Comparison of ENCODE assay signal across 16 mouse cellular contexts in the genomic region with DNA sequence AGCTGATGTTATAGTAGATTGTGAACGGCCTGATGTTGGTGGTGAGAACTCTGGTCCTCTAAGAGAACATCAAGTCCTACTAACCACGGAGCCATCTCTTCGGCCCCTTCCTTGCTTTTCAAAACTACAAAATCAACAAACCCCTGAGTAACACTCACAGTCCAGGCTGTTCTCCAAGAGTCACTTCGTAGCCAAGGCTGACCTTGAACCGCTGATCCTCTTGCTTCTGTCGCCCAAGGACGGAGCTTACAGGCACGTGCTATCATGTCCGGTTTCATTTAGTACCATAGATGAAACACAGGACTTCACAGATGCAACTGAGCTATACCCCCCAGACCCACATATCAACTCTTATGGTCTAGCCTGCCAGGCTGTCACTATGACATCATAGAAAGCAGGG.
DNase-seq lines count a peak whose midpoint lies in the region; TF ChIP-seq lines count a peak whose summit lies in the region.
"Had no signal": no experiment of that assay in that cellular context is flagged by ENCODE, and none has a peak within 500 bp of the region (broad histone marks: within the 10 kb centered on the region; RNA-seq: fewer than 3 reads in every experiment).

No protein-coding gene starts in this region.

- TF ChIP-seq POLR2A in testis, adult 2 months (IDR thresholded peaks at IDR 0.05; ENCODE audit: control insufficient read depth, low read depth, low read length): peak; percentile 35; the same call in 1 of the 2 replicates

- H3K36me3 ChIP-seq in testis, adult 2 months (ENCODE audit: control insufficient read depth, insufficient read depth, low read length): no peaks in the 10 kb centered on the region
- H3K36me3 ChIP-seq: embryonic facial prominence, embryonic 10.5 days; embryonic facial prominence, embryonic 12.5 days; forebrain, embryonic 15.5 days had no signal

- no peak for TF ChIP-seq CTCF in testis, adult 2 months (IDR thresholded peaks at IDR 0.05; ENCODE audit: control insufficient read depth, insufficient read depth, insufficient replicate concordance, low read depth, low read length)

- no peaks in the 10 kb centered on the region for H3K27me3 ChIP-seq in testis, adult 2 months (ENCODE audit: control insufficient read depth, insufficient read depth, low read length)
- H3K27me3 ChIP-seq: forebrain, embryonic 13.5 days; forebrain, embryonic 15.5 days had no signal

- peak overlapping the region; percentile 77 for H3K4me3 ChIP-seq in testis, adult 2 months (ENCODE audit: control insufficient read depth, low read depth, low read length)
- H3K4me3 ChIP-seq: embryonic facial prominence, embryonic 10.5 days; embryonic facial prominence, embryonic 12.5 days; forebrain, embryonic 13.5 days; forebrain, embryonic 15.5 days had no signal

- peak; percentile 48 for DNase-seq in adrenal gland, adult 2 months
- DNase-seq in adrenal gland, postnatal 10 days: no peak
- peak; percentile 16 for DNase-seq in adrenal gland, postnatal 25 days
- DNase-seq in adrenal gland, adult 18-20 months (ENCODE audit: low spot score in 2 of 2): no peak
- no peak for DNase-seq in testis, postnatal 10 days (ENCODE audit: low spot score)
- no peak for DNase-seq in kidney, postnatal 4 days
- DNase-seq: cerebellum, adult 11-12 months; cerebellum, adult 2 months; cerebellum, adult 9-10 months; cerebellum, postnatal 25 days; forebrain, postnatal 0 days had no signal

- H3K27ac ChIP-seq in testis, adult 2 months (ENCODE audit: control insufficient read depth, insufficient read depth, low read depth, low read length): peak overlapping the region; percentile 15; the same call in 1 of the 2 replicates
- H3K27ac ChIP-seq: embryonic facial prominence, embryonic 10.5 days; embryonic facial prominence, embryonic 12.5 days; forebrain, embryonic 13.5 days; forebrain, embryonic 15.5 days had no signal

- H3K4me1 ChIP-seq in testis, adult 2 months (ENCODE audit: control insufficient read depth, insufficient read depth, low read length): peaks cover 6% of the 10 kb centered on the region
- H3K4me1 ChIP-seq: embryonic facial prominence, embryonic 10.5 days; embryonic facial prominence, embryonic 12.5 days; forebrain, embryonic 13.5 days; forebrain, embryonic 15.5 days had no signal

Comparison
In these comparisons a context has a peak if more than half of its experiments do, and no peak if none do; other contexts are left out.
1. DNase-seq: peak in adrenal gland, adult 2 months (single experiment) and adrenal gland, postnatal 25 days (single experiment); none in adrenal gland, postnatal 10 days (single experiment), adrenal gland, adult 18-20 months (0 of 2), testis, postnatal 10 days (single experiment) and kidney, postnatal 4 days (0 of 2).